Mouse (Mus musculus) E14TG2a.4 (cell line): ENCODE results near the gene Olfr642.

ENCODE experiments used
- CTCF ChIP-seq: conservative IDR thresholded peaks from 2 replicates; pipeline ENCODE4 v1.5.1; 2014; ENCODE audit warnings: low read length
- NANOG ChIP-seq: IDR thresholded peaks from 2 replicates; pipeline ENCODE4 v1.6.1; 2014; ENCODE audit warnings: borderline replicate concordance, low read length, mixed read lengths
- POU5F1 ChIP-seq: IDR thresholded peaks from 2 replicates; pipeline ENCODE4 v1.6.1; 2014; ENCODE audit warnings: low read length, borderline replicate concordance

- no peak for TF ChIP-seq CTCF
- TF ChIP-seq POU5F1 = no peak
- no peak for TF ChIP-seq NANOG
Observed at GRCm38 (mm10) chr7:104025473-104025872, 27.0 kb downstream of the Olfr642 start, which contains the start of gene Olfr640.
